Mouse (Mus musculus): ENCODE data around the gene Tom1l2. TPM values are rescaled to one million over a fixed set of nuclear protein-coding genes. Genes with fewer than 3 reads are reported as not detected.

Tom1l2 gene
- polyA plus RNA-seq (2015; fragmentation: Nextera tagmentation; extraction: Ambion mirVana), result 19.1 and 19.7 TPM in 2 replicates

- TF ChIP-seq EP300 (IDR thresholded peaks at IDR 0.05), result no peak; the same call in 1 of the 2 replicates
- TF ChIP-seq CTCF (IDR thresholded peaks at IDR 0.05), result no peak
- Histone ChIP-seq H3K9ac (replicated peaks; ENCODE audit: low read depth) (peak within 1 kb of the TSS; percentile 77), H3K9me3 (ENCODE audit: low read length) (no peaks in the 10 kb centered on the region), H3K4me2 (replicated peaks; ENCODE audit: low read depth, low read length) (peak within 1 kb of the TSS; percentile 79), H3K27me3 (replicated peaks; ENCODE audit: insufficient read depth, low read length) (no peaks in the 10 kb centered on the region), H3K4me1 (ENCODE audit: insufficient read depth, low read depth, low read length) (peaks cover 8% of the 10 kb centered on the region; the same call in 1 of the 2 replicates), H3K4me3 (ENCODE audit: low read depth, low read length) (peak within 1 kb of the TSS; percentile 68), H3K27ac (ENCODE audit: low read length) (peak within 1 kb of the TSS; percentile 88), H3K36me3 (ENCODE audit: insufficient read depth, low read length) (no peaks in the 10 kb centered on the region)
- ATAC-seq, result peak; percentile 99
- under 1% methylated on average over 57 of the region's 57 CpGs for WGBS
- DNase-seq (ENCODE audit: low spot score), result peak; percentile 100
Measured at GRCm38 (mm10) chr11:60352559-60353411, at the start of gene Tom1l2, which contains the start of gene Drc3. Gene Tom1l2, minus strand, starts transcription at chr11:60352905. Gene Drc3, plus strand, starts transcription at chr11:60353329.

DNA sequence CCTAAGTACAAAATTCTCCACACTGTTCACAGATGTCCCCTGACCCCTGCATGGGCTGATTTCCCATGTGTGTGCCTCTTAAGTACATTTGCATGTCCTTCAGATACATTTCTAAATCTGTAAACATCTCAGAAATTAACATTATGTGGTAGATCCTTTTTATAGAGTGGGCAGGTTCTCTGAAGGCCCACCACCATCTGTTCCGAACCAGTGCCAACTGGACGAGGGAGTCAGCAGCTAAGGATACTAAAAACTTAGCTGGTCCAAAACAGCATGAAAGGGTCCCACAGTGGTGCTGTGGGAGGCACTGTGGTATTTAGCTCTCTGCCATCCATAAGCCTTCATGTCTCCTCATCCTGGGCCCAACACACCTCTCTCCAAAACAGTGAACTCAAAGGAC is 44.5 kb upstream of the Tom1l2 start:
- no peak overlapping the region for H3K4me2 ChIP-seq (replicated peaks; ENCODE audit: low read depth, low read length)
- no peaks in the 10 kb centered on the region for H3K9me3 ChIP-seq (ENCODE audit: low read length)
- H3K36me3 ChIP-seq (ENCODE audit: insufficient read depth, low read length), result 0 out of 2 replicates have a peak, but pooled peaks cover 12% of the 10 kb centered on the region
- ATAC-seq (no peak), DNase-seq (ENCODE audit: low spot score) (no peak)
- TF ChIP-seq CTCF (IDR thresholded peaks at IDR 0.05) (no peak), EP300 (IDR thresholded peaks at IDR 0.05) (no peak)
- 92% methylated on average over 2 of the region's 2 CpGs for WGBS
- no peak overlapping the region for H3K4me3 ChIP-seq (ENCODE audit: low read depth, low read length)
- H3K9ac ChIP-seq (replicated peaks; ENCODE audit: low read depth), result no peak overlapping the region
- H3K27me3 ChIP-seq (replicated peaks; ENCODE audit: insufficient read depth, low read length), result no peaks in the 10 kb centered on the region
- no peak overlapping the region for H3K27ac ChIP-seq (ENCODE audit: low read length)
- H3K4me1 ChIP-seq (ENCODE audit: insufficient read depth, low read depth, low read length), result no peaks in the 10 kb centered on the region

DNA sequence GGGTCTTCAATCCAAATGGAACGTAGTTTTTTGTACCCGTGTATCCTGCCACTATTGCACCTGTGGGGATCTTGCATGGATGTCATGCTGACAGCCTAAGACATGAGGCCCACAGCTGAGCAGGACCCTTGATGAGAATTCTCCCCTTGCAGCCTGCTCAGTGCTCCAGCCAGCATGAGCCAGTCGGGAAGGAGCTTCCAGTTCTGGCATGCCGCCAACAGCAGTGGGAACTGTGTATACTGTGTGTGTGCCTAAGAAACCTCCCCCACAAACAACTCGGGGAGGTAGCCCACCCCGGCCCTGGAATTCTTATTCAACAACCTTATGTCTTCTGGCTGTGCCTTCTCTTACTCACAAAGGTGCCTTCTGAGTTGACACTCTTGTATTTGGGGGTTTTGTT is 43.8 kb upstream of the Tom1l2 start:
- Histone ChIP-seq H3K9ac (replicated peaks; ENCODE audit: low read depth) (no peak overlapping the region), H3K4me3 (ENCODE audit: low read depth, low read length) (no peak overlapping the region), H3K4me1 (ENCODE audit: insufficient read depth, low read depth, low read length) (no peaks in the 10 kb centered on the region), H3K4me2 (replicated peaks; ENCODE audit: low read depth, low read length) (no peak overlapping the region), H3K27ac (ENCODE audit: low read length) (no peak overlapping the region), H3K9me3 (ENCODE audit: low read length) (no peaks in the 10 kb centered on the region), H3K27me3 (replicated peaks; ENCODE audit: insufficient read depth, low read length) (no peaks in the 10 kb centered on the region), H3K36me3 (ENCODE audit: insufficient read depth, low read length) (0 out of 2 replicates have a peak, but pooled peaks cover 6% of the 10 kb centered on the region)
- WGBS, result 47% methylated on average over 6 of the region's 6 CpGs
- TF ChIP-seq CTCF (IDR thresholded peaks at IDR 0.05) (no peak), EP300 (IDR thresholded peaks at IDR 0.05) (no peak)
- DNase-seq (ENCODE audit: low spot score) (no peak), ATAC-seq (0 out of 2 replicates have a peak, but pooled peaks have one; percentile 32)

- TF ChIP-seq CTCF (IDR thresholded peaks at IDR 0.05) (no peak), EP300 (IDR thresholded peaks at IDR 0.05) (no peak)
- Histone ChIP-seq H3K36me3 (ENCODE audit: insufficient read depth, low read length) (no peaks in the 10 kb centered on the region), H3K9me3 (ENCODE audit: low read length) (no peaks in the 10 kb centered on the region), H3K4me3 (ENCODE audit: low read depth, low read length) (no peak overlapping the region), H3K9ac (replicated peaks; ENCODE audit: low read depth) (no peak overlapping the region), H3K4me1 (ENCODE audit: insufficient read depth, low read depth, low read length) (no peaks in the 10 kb centered on the region), H3K27ac (ENCODE audit: low read length) (no peak overlapping the region), H3K27me3 (replicated peaks; ENCODE audit: insufficient read depth, low read length) (no peaks in the 10 kb centered on the region), H3K4me2 (replicated peaks; ENCODE audit: low read depth, low read length) (no peak overlapping the region)
- 63% methylated on average over 6 of the region's 6 CpGs for WGBS
- DNase-seq (ENCODE audit: low spot score) (no peak), ATAC-seq (no peak)
Measured at GRCm38 (mm10) chr11:60391346-60391745, 38.6 kb upstream of the Tom1l2 start.

DNA sequence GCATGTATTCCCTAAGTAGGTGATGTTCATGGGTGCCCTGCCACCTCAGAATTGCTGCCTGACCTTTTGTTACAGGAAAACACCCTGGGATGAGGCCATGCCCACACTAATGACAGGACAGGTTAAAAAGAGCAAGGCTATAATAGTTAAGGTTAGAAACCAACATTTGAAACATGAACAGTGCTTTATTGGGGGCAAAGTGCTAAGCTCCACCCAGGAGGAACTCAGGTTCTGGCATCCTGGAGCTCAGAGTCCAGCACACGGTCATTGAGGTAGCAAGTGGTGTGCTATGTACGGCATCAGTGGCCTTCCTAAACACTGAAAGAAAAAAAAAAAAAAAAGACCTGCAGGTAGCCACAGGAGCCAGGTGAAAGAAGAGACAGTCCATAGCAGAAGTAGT is 35.2 kb upstream of the Tom1l2 start:
- H3K36me3 ChIP-seq (ENCODE audit: insufficient read depth, low read length), result no peaks in the 10 kb centered on the region
- no peak overlapping the region for H3K9ac ChIP-seq (replicated peaks; ENCODE audit: low read depth)
- TF ChIP-seq CTCF (IDR thresholded peaks at IDR 0.05), result no peak
- DNase-seq (ENCODE audit: low spot score), result no peak
- H3K4me1 ChIP-seq (ENCODE audit: insufficient read depth, low read depth, low read length), result no peaks in the 10 kb centered on the region
- ATAC-seq, result no peak
- no peak overlapping the region for H3K4me2 ChIP-seq (replicated peaks; ENCODE audit: low read depth, low read length)
- no peaks in the 10 kb centered on the region for H3K27me3 ChIP-seq (replicated peaks; ENCODE audit: insufficient read depth, low read length)
- H3K27ac ChIP-seq (ENCODE audit: low read length), result no peak overlapping the region
- no peaks in the 10 kb centered on the region for H3K9me3 ChIP-seq (ENCODE audit: low read length)
- H3K4me3 ChIP-seq (ENCODE audit: low read depth, low read length), result no peak overlapping the region
- WGBS, result 79% methylated on average over 2 of the region's 2 CpGs

- no peak overlapping the region for H3K27ac ChIP-seq (ENCODE audit: low read length)
- no peaks in the 10 kb centered on the region for H3K36me3 ChIP-seq (ENCODE audit: insufficient read depth, low read length)
- no peak overlapping the region for H3K4me3 ChIP-seq (ENCODE audit: low read depth, low read length)
- no peak overlapping the region for H3K9ac ChIP-seq (replicated peaks; ENCODE audit: low read depth)
- no peaks in the 10 kb centered on the region for H3K9me3 ChIP-seq (ENCODE audit: low read length)
- no peaks in the 10 kb centered on the region for H3K4me1 ChIP-seq (ENCODE audit: insufficient read depth, low read depth, low read length)
- 74% methylated on average over 5 of the region's 5 CpGs for WGBS
- ATAC-seq (no peak), DNase-seq (ENCODE audit: low spot score) (no peak)
- TF ChIP-seq CTCF (IDR thresholded peaks at IDR 0.05) (no peak), EP300 (IDR thresholded peaks at IDR 0.05) (no peak)
- no peaks in the 10 kb centered on the region for H3K27me3 ChIP-seq (replicated peaks; ENCODE audit: insufficient read depth, low read length)
- H3K4me2 ChIP-seq (replicated peaks; ENCODE audit: low read depth, low read length), result no peak overlapping the region
Measured at GRCm38 (mm10) chr11:60385946-60386345, 33.2 kb upstream of the Tom1l2 start.
